Mouse (Mus musculus) midbrain, embryonic 14.5 days (tissue): ENCODE data around the gene Cfi. TPM values are rescaled to one million over a fixed set of nuclear protein-coding genes. Genes with fewer than 3 reads are reported as not detected.

ENCODE experiments used
- ATAC-seq: fragments of 200-750 bp; cut with Nextera tagmentation; 2 replicates; pipeline ENCODE4 v1.8.0; 2017; ENCODE audit warnings: moderate number of reproducible peaks, moderate library complexity; ENCODE audit not compliant: low FRiP score, low TSS enrichment
- DNase-seq: peaks from one replicate; pipeline ENCODE4 v3.0.0-alpha.2; 2015
- H3K27ac ChIP-seq: fragments of 300-500 bp; sonication (generic); replicated peaks from 2 replicates; pipeline ENCODE4 v1.5.1; 2014; ENCODE audit warnings: mild to moderate bottlenecking, low read depth, low read length, moderate library complexity
- H3K27me3 ChIP-seq: fragments of 300-500 bp; sonication (generic); 2 replicates; pipeline ENCODE4 v1.6.1; 2014; ENCODE audit warnings: low read length, control low read depth, mixed read lengths; ENCODE audit not compliant: control insufficient read depth, insufficient read depth
- H3K36me3 ChIP-seq: fragments of 300-500 bp; sonication (generic); 2 replicates; pipeline ENCODE4 v1.6.1; 2014; ENCODE audit warnings: low read length, control low read depth; ENCODE audit not compliant: control insufficient read depth, insufficient read depth
- H3K4me1 ChIP-seq: fragments of 300-500 bp; sonication (generic); 2 replicates; pipeline ENCODE4 v1.6.1; 2014; ENCODE audit warnings: mild to moderate bottlenecking, antibody characterized with exemption, low read length, control low read depth; ENCODE audit not compliant: control insufficient read depth, insufficient read depth
- H3K4me2 ChIP-seq: fragments of 300-500 bp; sonication (generic); 2 replicates; pipeline ENCODE4 v1.6.1; 2014; ENCODE audit warnings: mild to moderate bottlenecking, low read length, moderate library complexity
- H3K4me3 ChIP-seq: fragments of 300-500 bp; sonication (generic); replicated peaks from 2 replicates; pipeline ENCODE4 v1.5.1; 2014; ENCODE audit warnings: low read depth, low read length
- H3K9ac ChIP-seq: fragments of 300-500 bp; sonication (generic); replicated peaks from 2 replicates; pipeline ENCODE4 v1.6.1; 2014; ENCODE audit warnings: mild to moderate bottlenecking, low read length, moderate library complexity
- H3K9me3 ChIP-seq: fragments of 300-500 bp; sonication (generic); 2 replicates; pipeline ENCODE4 v1.6.1; 2016; ENCODE audit warnings: low read length, control low read depth, mixed read lengths; ENCODE audit not compliant: control insufficient read depth
- WGBS: fragments of 180-500 bp; shearing (Covaris S2); extraction: QIAGEN DNeasy Blood & Tissue Kit; methylation state at CpG from one replicate; pipeline ENCODE4 v1.1.7; 2014; 5-methylcytosine and 5-hydroxymethylcytosine counted together
- polyA plus RNA-seq: library from polyadenylated mRNA; unstranded; fragments of >200 nt; fragmentation: Nextera tagmentation; extraction: Ambion mirVana; gene quantifications from 2 replicates; pipeline ENCODE4 v1.2.1, GENCODE M21; 2014

Gene Cfi
- polyA plus RNA-seq, 1 experiment from 2014 or later: 0.39 TPM

GRCm38 (mm10) chr3:129838017-129838416 is 2.3 kb downstream of the Cfi start:
- H3K9ac ChIP-seq: no peak overlapping the region
- WGBS: 34% methylated on average over 7 of the region's 7 CpGs
- no peak overlapping the region for H3K27ac ChIP-seq
- DNase-seq (no peak), ATAC-seq (no peak)
- H3K4me3 ChIP-seq: no peak overlapping the region
- H3K36me3 ChIP-seq: no peaks in the 10 kb centered on the region
- H3K4me1 ChIP-seq: no peaks in the 10 kb centered on the region
- no peaks in the 10 kb centered on the region for H3K9me3 ChIP-seq
- no peaks in the 10 kb centered on the region for H3K27me3 ChIP-seq
- H3K4me2 ChIP-seq: no peak overlapping the region

GRCm38 (mm10) chr3:129845868-129846267 is 10.2 kb downstream of the Cfi start:
- ATAC-seq: no peak
- no peak overlapping the region for H3K9ac ChIP-seq
- H3K27ac ChIP-seq: no peak overlapping the region
- H3K4me1 ChIP-seq: no peaks in the 10 kb centered on the region
- no peak overlapping the region for H3K4me2 ChIP-seq
- WGBS: 91% methylated on average over 2 of the region's 2 CpGs
- no peaks in the 10 kb centered on the region for H3K9me3 ChIP-seq
- H3K4me3 ChIP-seq: no peak overlapping the region
- no peak for DNase-seq
- H3K36me3 ChIP-seq: no peaks in the 10 kb centered on the region
- no peaks in the 10 kb centered on the region for H3K27me3 ChIP-seq

GRCm38 (mm10) chr3:129846846-129847245 is 11.2 kb downstream of the Cfi start:
- no peak overlapping the region for H3K9ac ChIP-seq
- H3K4me2 ChIP-seq: no peak overlapping the region
- H3K36me3 ChIP-seq: no peaks in the 10 kb centered on the region
- DNase-seq (no peak), ATAC-seq (no peak)
- no peaks in the 10 kb centered on the region for H3K27me3 ChIP-seq
- no peak overlapping the region for H3K4me3 ChIP-seq
- 88% methylated on average over 7 of the region's 7 CpGs for WGBS
- H3K9me3 ChIP-seq: no peaks in the 10 kb centered on the region
- no peaks in the 10 kb centered on the region for H3K4me1 ChIP-seq
- H3K27ac ChIP-seq: no peak overlapping the region

GRCm38 (mm10) chr3:129862592-129862991 is 26.9 kb downstream of the Cfi start:
- ATAC-seq: no peak
- no peak overlapping the region for H3K4me3 ChIP-seq
- no peak overlapping the region for H3K27ac ChIP-seq
- no peaks in the 10 kb centered on the region for H3K4me1 ChIP-seq
- H3K4me2 ChIP-seq: no peak overlapping the region
- H3K36me3 ChIP-seq: no peaks in the 10 kb centered on the region
- H3K9me3 ChIP-seq: 0 out of 2 replicates have a peak, but pooled peaks cover 2% of the 10 kb centered on the region
- H3K27me3 ChIP-seq: no peaks in the 10 kb centered on the region
- WGBS: 92% methylated on average over 2 of the region's 2 CpGs
- H3K9ac ChIP-seq: no peak overlapping the region
- DNase-seq: no peak

- H3K36me3 ChIP-seq: no peaks in the 10 kb centered on the region
- no peaks in the 10 kb centered on the region for H3K27me3 ChIP-seq
- H3K9ac ChIP-seq: no peak overlapping the region
- no peak for ATAC-seq
- no peaks in the 10 kb centered on the region for H3K9me3 ChIP-seq
- no peaks in the 10 kb centered on the region for H3K4me1 ChIP-seq
- H3K4me2 ChIP-seq: no peak overlapping the region
- WGBS: 46% methylated on average over 14 of the region's 14 CpGs
- H3K27ac ChIP-seq: no peak overlapping the region
- peak; percentile 19 for DNase-seq
- no peak overlapping the region for H3K4me3 ChIP-seq
These were observed 28.0 kb downstream of the Cfi start for GRCm38 (mm10) chr3:129863698-129864097.

- no peaks in the 10 kb centered on the region for H3K27me3 ChIP-seq
- no peak overlapping the region for H3K9ac ChIP-seq
- H3K4me2 ChIP-seq: no peak overlapping the region
- no peaks in the 10 kb centered on the region for H3K36me3 ChIP-seq
- no peaks in the 10 kb centered on the region for H3K9me3 ChIP-seq
- 89% methylated on average over 10 of the region's 10 CpGs for WGBS
- no peak overlapping the region for H3K4me3 ChIP-seq
- no peak for ATAC-seq
- 0 out of 2 replicates have a peak, but pooled peaks cover 7% of the 10 kb centered on the region for H3K4me1 ChIP-seq
- DNase-seq: no peak
- H3K27ac ChIP-seq: no peak overlapping the region
These were observed 41.6 kb downstream of the Cfi start for GRCm38 (mm10) chr3:129877327-129877726.

- H3K9me3 ChIP-seq: no peaks in the 10 kb centered on the region
- DNase-seq (peak; percentile 98), ATAC-seq (peak; percentile 93)
- H3K27me3 ChIP-seq: no peaks in the 10 kb centered on the region
- H3K4me3 ChIP-seq: peak within 1 kb of the TSS; percentile 61
- peak within 1 kb of the TSS; percentile 77 for H3K9ac ChIP-seq
- H3K4me1 ChIP-seq: 0 out of 2 replicates have a peak, but pooled peaks cover 7% of the 10 kb centered on the region
- peak within 1 kb of the TSS; percentile 90 for H3K27ac ChIP-seq
- H3K36me3 ChIP-seq: no peaks in the 10 kb centered on the region
- under 1% methylated on average over 66 of the region's 66 CpGs for WGBS
- H3K4me2 ChIP-seq: peak within 1 kb of the TSS; percentile 83
These were observed 42.8 kb downstream of the Cfi start, which contains the start of gene Pla2g12a for GRCm38 (mm10) chr3:129878405-129879021. TSS of gene Pla2g12a (plus strand) at chr3:129878606.

GRCm38 (mm10) chr3:129879131-129879757 is 43.6 kb downstream of the Cfi start:
- Histone ChIP-seq H3K9me3 (no peaks in the 10 kb centered on the region), H3K36me3 (no peaks in the 10 kb centered on the region), H3K27me3 (no peaks in the 10 kb centered on the region), H3K9ac (peak overlapping the region; percentile 77), H3K4me1 (0 out of 2 replicates have a peak, but pooled peaks cover 7% of the 10 kb centered on the region), H3K4me3 (peak overlapping the region; percentile 61), H3K27ac (peak overlapping the region; percentile 90), H3K4me2 (peak overlapping the region; percentile 83)
- under 1% methylated on average over 24 of the region's 25 CpGs for WGBS
- peak; percentile 54 for ATAC-seq
- peak; percentile 66 for DNase-seq

- Histone ChIP-seq H3K4me3 (no peak overlapping the region), H3K27ac (no peak overlapping the region), H3K4me1 (0 out of 2 replicates have a peak, but pooled peaks cover 7% of the 10 kb centered on the region), H3K36me3 (no peaks in the 10 kb centered on the region), H3K4me2 (peak overlapping the region; percentile 83), H3K9ac (no peak overlapping the region), H3K9me3 (no peaks in the 10 kb centered on the region), H3K27me3 (no peaks in the 10 kb centered on the region)
- WGBS: 72% methylated on average over 2 of the region's 2 CpGs
- ATAC-seq (no peak), DNase-seq (no peak)
These were observed 44.2 kb downstream of the Cfi start for GRCm38 (mm10) chr3:129879913-129880312.
